Mouse (Mus musculus): ENCODE results near the gene Hfe. TPM values are rescaled to one million over a fixed set of nuclear protein-coding genes. Genes with fewer than 3 reads are reported as not detected.

Gene Hfe
- polyA plus RNA-seq, 1 experiment from 2014 or later, result 3.5 TPM

DNA sequence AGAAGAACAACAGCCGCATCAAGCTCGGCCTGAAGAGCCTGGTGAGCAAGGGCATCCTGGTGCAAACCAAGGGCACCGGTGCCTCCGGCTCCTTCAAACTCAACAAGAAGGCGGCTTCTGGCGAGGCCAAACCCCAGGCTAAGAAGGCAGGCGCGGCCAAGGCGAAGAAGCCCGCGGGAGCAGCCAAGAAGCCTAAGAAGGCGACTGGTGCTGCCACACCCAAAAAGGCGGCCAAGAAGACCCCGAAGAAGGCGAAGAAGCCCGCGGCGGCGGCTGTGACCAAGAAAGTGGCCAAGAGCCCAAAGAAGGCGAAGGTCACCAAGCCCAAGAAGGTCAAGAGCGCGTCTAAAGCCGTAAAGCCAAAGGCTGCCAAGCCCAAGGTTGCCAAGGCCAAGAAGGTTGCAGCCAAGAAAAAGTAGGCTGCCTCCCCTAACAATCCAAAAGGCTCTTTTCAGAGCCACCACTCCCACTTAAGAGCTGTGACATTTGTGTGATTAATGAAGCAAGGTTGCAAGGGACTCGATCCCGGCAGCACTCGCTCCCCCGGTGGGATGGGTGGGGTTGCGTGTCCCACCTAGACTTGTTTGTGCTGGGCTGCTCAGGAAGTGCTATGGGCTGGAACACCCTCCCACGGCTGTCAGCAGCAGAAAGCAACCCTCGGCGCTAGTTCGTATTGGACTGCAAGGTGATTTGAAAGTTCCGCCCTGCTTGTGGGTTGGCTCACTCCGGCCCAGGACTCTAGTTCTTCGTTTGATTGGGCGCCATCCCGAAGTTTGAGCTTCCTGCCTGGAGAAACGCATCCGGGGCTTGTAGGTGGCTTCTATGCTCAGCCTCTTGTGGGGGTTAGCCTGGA is 28.6 kb upstream of the Hfe start:
- peak; percentile 96 for DNase-seq (ENCODE audit: low spot score)
- peak overlapping the region; percentile 44 for H3K4me3 ChIP-seq (ENCODE audit: low read depth, low read length)
- ATAC-seq, result peak; percentile 88
- H3K4me2 ChIP-seq (ENCODE audit: low read length), result peak overlapping the region; percentile 77
- peak overlapping the region; percentile 76 for H3K9ac ChIP-seq (ENCODE audit: low read length)
- no peaks in the 10 kb centered on the region for H3K27me3 ChIP-seq (replicated peaks; ENCODE audit: control insufficient read depth, insufficient read depth, low read length)
- no peaks in the 10 kb centered on the region for H3K36me3 ChIP-seq (ENCODE audit: control insufficient read depth, insufficient read depth, low read length)
- peaks cover 6% of the 10 kb centered on the region; the same call in 1 of the 2 replicates for H3K4me1 ChIP-seq (ENCODE audit: control insufficient read depth, insufficient read depth, low read length)
- peak overlapping the region; percentile 95 for H3K27ac ChIP-seq (ENCODE audit: low read depth, low read length)
- H3K9me3 ChIP-seq (replicated peaks; ENCODE audit: control insufficient read depth, low read length), result no peaks in the 10 kb centered on the region
- under 1% methylated on average over 39 of the region's 39 CpGs for WGBS

DNA sequence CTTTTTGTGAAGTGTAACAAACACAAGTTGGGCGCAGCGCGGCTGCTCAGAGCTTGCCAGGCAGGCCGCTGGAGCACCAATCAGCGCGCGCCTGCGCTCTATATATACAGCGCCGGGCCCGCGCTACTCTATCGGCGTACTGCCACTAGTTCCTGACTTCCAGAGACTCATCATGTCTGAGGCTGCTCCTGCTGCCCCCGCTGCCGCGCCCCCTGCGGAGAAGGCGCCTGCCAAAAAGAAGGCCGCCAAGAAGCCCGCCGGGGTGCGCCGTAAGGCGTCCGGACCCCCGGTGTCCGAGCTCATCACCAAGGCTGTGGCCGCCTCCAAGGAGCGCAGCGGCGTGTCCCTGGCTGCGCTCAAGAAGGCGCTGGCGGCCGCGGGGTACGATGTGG is 28.0 kb upstream of the Hfe start, which contains the start of gene Hist1h1c:
Gene Hist1h1c, plus strand, starts transcription at position 132 of the 392 bp plus-strand sequence.
- Histone ChIP-seq H3K4me1 (ENCODE audit: control insufficient read depth, insufficient read depth, low read length) (peaks cover 6% of the 10 kb centered on the region; the same call in 1 of the 2 replicates), H3K36me3 (ENCODE audit: control insufficient read depth, insufficient read depth, low read length) (no peaks in the 10 kb centered on the region), H3K9ac (ENCODE audit: low read length) (peak within 1 kb of the TSS; percentile 76), H3K27ac (ENCODE audit: low read depth, low read length) (peak within 1 kb of the TSS; percentile 95), H3K4me2 (ENCODE audit: low read length) (peak within 1 kb of the TSS; percentile 77), H3K27me3 (replicated peaks; ENCODE audit: control insufficient read depth, insufficient read depth, low read length) (no peaks in the 10 kb centered on the region), H3K4me3 (ENCODE audit: low read depth, low read length) (peak within 1 kb of the TSS; percentile 44), H3K9me3 (replicated peaks; ENCODE audit: control insufficient read depth, low read length) (no peaks in the 10 kb centered on the region)
- ATAC-seq (peak; percentile 97), DNase-seq (ENCODE audit: low spot score) (peak; percentile 96)
- WGBS, result under 1% methylated on average over 31 of the region's 38 CpGs

DNA sequence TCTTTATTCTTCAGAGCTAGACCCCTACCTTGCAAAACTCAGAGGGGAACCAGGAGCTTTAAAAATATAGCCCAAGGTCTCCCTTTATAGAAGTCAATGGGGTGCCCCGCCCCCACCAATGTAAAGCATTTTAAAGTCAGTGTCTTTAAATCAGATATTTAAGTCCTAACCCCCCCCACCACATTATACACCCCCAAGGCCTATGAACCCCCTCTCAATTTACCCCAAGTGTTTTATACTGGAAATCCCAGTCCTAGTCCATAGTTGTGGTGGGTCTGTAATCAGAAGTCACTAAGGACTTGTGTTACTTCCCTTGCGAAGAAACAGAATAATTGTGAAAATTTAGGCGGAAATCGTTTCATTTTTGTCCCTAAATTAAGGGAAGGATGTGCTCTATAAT is 27.4 kb upstream of the Hfe start:
- Histone ChIP-seq H3K9me3 (replicated peaks; ENCODE audit: control insufficient read depth, low read length) (no peaks in the 10 kb centered on the region), H3K4me1 (ENCODE audit: control insufficient read depth, insufficient read depth, low read length) (peaks cover 6% of the 10 kb centered on the region; the same call in 1 of the 2 replicates), H3K27me3 (replicated peaks; ENCODE audit: control insufficient read depth, insufficient read depth, low read length) (no peaks in the 10 kb centered on the region), H3K36me3 (ENCODE audit: control insufficient read depth, insufficient read depth, low read length) (no peaks in the 10 kb centered on the region), H3K4me2 (ENCODE audit: low read length) (peak overlapping the region; percentile 77), H3K27ac (ENCODE audit: low read depth, low read length) (peak overlapping the region; percentile 45; the same call in 1 of the 2 replicates), H3K4me3 (ENCODE audit: low read depth, low read length) (no peak overlapping the region), H3K9ac (ENCODE audit: low read length) (peak overlapping the region; percentile 76; the same call in 1 of the 2 replicates)
- ATAC-seq, result no peak
- DNase-seq (ENCODE audit: low spot score), result peak; percentile 42
- 21% methylated on average over 4 of the region's 4 CpGs for WGBS

DNA sequence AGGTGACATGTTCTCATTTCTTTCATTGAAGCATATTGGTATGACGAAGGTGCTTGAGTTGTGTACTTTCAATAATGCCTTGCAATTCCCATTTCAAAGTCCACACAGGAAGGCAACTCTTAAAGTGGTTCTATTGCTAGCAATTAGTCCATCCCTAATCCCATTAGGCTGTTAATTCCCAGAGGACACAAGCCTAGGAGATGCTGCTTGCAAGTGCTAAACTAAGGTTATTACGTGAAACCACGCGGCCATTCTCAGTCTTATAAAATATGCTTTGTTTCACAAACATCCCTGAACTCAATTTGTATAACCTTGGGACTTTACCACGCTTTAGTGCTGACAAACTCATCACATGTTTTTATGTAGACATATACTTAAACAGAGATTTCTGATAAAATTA is 26.4 kb upstream of the Hfe start:
- Histone ChIP-seq H3K27ac (ENCODE audit: low read depth, low read length) (no peak overlapping the region), H3K4me3 (ENCODE audit: low read depth, low read length) (no peak overlapping the region), H3K9ac (ENCODE audit: low read length) (no peak overlapping the region), H3K9me3 (replicated peaks; ENCODE audit: control insufficient read depth, low read length) (no peaks in the 10 kb centered on the region), H3K4me2 (ENCODE audit: low read length) (no peak overlapping the region), H3K27me3 (replicated peaks; ENCODE audit: control insufficient read depth, insufficient read depth, low read length) (no peaks in the 10 kb centered on the region), H3K4me1 (ENCODE audit: control insufficient read depth, insufficient read depth, low read length) (peaks cover 6% of the 10 kb centered on the region; the same call in 1 of the 2 replicates), H3K36me3 (ENCODE audit: control insufficient read depth, insufficient read depth, low read length) (no peaks in the 10 kb centered on the region)
- DNase-seq (ENCODE audit: low spot score) (no peak), ATAC-seq (no peak)
- 82% methylated on average over 5 of the region's 5 CpGs for WGBS

DNA sequence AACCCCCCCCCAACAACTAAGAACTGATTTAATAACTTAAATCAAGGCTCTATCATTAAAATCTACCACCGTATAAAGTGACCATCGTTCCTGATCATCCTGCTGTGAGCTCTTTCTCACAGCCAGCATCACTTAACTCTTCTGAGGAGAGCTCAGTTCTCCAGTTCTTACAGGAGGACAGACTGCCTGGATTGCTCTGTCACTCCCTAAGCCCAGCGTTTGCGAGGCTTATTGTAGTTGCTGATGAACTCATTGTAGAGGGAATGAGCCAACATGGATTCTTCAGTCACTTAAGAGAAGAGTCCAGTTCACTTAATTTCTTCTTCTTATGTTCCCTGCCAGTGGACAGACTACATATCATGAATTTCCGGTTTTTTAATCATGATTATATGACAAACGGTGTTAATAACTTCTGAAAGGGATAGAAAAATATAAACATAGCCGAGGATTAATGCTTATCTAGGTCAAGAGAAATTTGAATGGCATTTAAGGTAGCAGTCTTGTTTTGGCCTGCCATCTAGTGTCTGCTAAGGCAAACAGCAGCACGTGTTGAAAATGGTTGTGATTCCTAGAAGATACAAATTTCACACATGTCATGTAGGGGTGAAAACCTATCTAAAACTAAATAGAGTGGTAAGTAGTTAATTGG is 21.6 kb upstream of the Hfe start:
- no peak overlapping the region for H3K9ac ChIP-seq (ENCODE audit: low read length)
- no peak overlapping the region for H3K4me2 ChIP-seq (ENCODE audit: low read length)
- ATAC-seq, result peak; percentile 55; the same call in 1 of the 2 replicates
- H3K4me3 ChIP-seq (ENCODE audit: low read depth, low read length), result no peak overlapping the region
- no peaks in the 10 kb centered on the region for H3K9me3 ChIP-seq (replicated peaks; ENCODE audit: control insufficient read depth, low read length)
- WGBS, result 23% methylated on average over 8 of the region's 8 CpGs
- H3K4me1 ChIP-seq (ENCODE audit: control insufficient read depth, insufficient read depth, low read length), result no peaks in the 10 kb centered on the region
- no peak overlapping the region for H3K27ac ChIP-seq (ENCODE audit: low read depth, low read length)
- DNase-seq (ENCODE audit: low spot score), result peak; percentile 75
- H3K27me3 ChIP-seq (replicated peaks; ENCODE audit: control insufficient read depth, insufficient read depth, low read length), result no peaks in the 10 kb centered on the region
- H3K36me3 ChIP-seq (ENCODE audit: control insufficient read depth, insufficient read depth, low read length), result no peaks in the 10 kb centered on the region

DNA sequence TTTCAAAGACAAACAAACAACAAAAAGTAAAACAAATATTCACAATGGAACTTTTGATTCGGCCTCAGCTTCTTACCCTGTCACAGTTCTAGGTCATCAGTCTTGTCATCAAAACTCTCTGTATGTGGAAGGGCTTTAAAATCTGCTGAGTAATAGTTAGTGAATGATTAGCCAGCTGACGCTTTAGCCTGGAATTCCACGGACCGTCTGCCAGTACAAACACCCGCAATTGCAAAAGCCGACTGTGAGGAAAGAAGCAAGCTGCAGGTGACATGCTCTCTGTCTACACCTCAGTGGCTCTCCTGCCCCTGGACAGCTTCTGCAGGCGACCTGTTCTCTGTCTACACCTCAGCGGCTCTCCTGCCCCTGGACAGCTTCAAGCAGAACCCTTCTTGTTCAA is 19.8 kb upstream of the Hfe start:
- DNase-seq (ENCODE audit: low spot score), result no peak
- H3K4me1 ChIP-seq (ENCODE audit: control insufficient read depth, insufficient read depth, low read length), result no peaks in the 10 kb centered on the region
- WGBS, result 59% methylated on average over 8 of the region's 8 CpGs
- no peak overlapping the region for H3K4me2 ChIP-seq (ENCODE audit: low read length)
- H3K9me3 ChIP-seq (replicated peaks; ENCODE audit: control insufficient read depth, low read length), result no peaks in the 10 kb centered on the region
- no peaks in the 10 kb centered on the region for H3K36me3 ChIP-seq (ENCODE audit: control insufficient read depth, insufficient read depth, low read length)
- no peak overlapping the region for H3K27ac ChIP-seq (ENCODE audit: low read depth, low read length)
- ATAC-seq, result no peak
- H3K4me3 ChIP-seq (ENCODE audit: low read depth, low read length), result no peak overlapping the region
- no peak overlapping the region for H3K9ac ChIP-seq (ENCODE audit: low read length)
- H3K27me3 ChIP-seq (replicated peaks; ENCODE audit: control insufficient read depth, insufficient read depth, low read length), result no peaks in the 10 kb centered on the region

DNA sequence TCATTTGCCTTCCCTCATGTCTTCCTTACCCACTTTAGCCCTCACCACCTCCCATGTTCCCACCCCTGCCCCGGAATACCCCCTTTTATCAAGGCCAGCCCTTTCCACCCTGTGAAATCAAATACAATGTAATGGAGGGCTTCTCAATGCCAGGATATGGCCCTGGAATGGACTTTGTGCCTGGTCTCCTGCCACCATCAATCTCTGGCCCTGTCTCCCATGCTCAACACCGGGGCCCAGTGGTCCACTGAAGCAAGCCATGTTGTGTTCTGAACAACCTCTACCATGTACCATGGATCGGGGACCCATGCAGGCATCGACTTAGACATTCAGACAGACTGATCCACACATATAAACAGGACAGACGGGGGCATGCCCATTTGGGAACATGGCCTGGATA is 19.1 kb upstream of the Hfe start:
- Histone ChIP-seq H3K27ac (ENCODE audit: low read depth, low read length) (no peak overlapping the region), H3K9ac (ENCODE audit: low read length) (no peak overlapping the region), H3K36me3 (ENCODE audit: control insufficient read depth, insufficient read depth, low read length) (no peaks in the 10 kb centered on the region), H3K4me3 (ENCODE audit: low read depth, low read length) (no peak overlapping the region), H3K4me1 (ENCODE audit: control insufficient read depth, insufficient read depth, low read length) (no peaks in the 10 kb centered on the region), H3K4me2 (ENCODE audit: low read length) (no peak overlapping the region), H3K9me3 (replicated peaks; ENCODE audit: control insufficient read depth, low read length) (no peaks in the 10 kb centered on the region), H3K27me3 (replicated peaks; ENCODE audit: control insufficient read depth, insufficient read depth, low read length) (no peaks in the 10 kb centered on the region)
- DNase-seq (ENCODE audit: low spot score) (no peak), ATAC-seq (no peak)
- 91% methylated on average over 5 of the region's 5 CpGs for WGBS

DNA sequence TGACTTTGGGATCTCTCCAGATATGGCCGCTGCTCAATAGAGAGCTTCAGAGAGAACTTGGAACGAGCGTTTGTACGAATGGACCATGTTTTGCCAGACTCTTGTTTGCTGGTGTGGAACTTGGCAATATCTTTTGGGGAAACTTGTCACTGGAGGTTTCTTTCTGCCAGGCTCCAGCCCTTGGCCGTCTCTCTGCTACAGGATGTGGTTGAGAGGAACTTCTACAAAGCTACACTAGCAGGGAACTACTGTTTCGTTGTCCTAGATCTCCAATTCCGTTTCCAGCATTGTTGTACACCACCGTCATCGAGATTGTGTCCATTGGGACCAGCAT is 18.5 kb upstream of the Hfe start:
- no peak overlapping the region for H3K4me2 ChIP-seq (ENCODE audit: low read length)
- no peaks in the 10 kb centered on the region for H3K9me3 ChIP-seq (replicated peaks; ENCODE audit: control insufficient read depth, low read length)
- H3K27me3 ChIP-seq (replicated peaks; ENCODE audit: control insufficient read depth, insufficient read depth, low read length), result no peaks in the 10 kb centered on the region
- no peak overlapping the region; the same call in 1 of the 2 replicates for H3K27ac ChIP-seq (ENCODE audit: low read depth, low read length)
- no peaks in the 10 kb centered on the region for H3K36me3 ChIP-seq (ENCODE audit: control insufficient read depth, insufficient read depth, low read length)
- ATAC-seq (no peak), DNase-seq (ENCODE audit: low spot score) (no peak)
- WGBS, result 96% methylated on average over 9 of the region's 9 CpGs
- no peak overlapping the region for H3K4me3 ChIP-seq (ENCODE audit: low read depth, low read length)
- no peaks in the 10 kb centered on the region for H3K4me1 ChIP-seq (ENCODE audit: control insufficient read depth, insufficient read depth, low read length)
- H3K9ac ChIP-seq (ENCODE audit: low read length), result no peak overlapping the region

All from forebrain, embryonic 14.5 days (tissue).